Comparison of ENCODE assay signal across 8 mouse cellular contexts in the genomic region with DNA sequence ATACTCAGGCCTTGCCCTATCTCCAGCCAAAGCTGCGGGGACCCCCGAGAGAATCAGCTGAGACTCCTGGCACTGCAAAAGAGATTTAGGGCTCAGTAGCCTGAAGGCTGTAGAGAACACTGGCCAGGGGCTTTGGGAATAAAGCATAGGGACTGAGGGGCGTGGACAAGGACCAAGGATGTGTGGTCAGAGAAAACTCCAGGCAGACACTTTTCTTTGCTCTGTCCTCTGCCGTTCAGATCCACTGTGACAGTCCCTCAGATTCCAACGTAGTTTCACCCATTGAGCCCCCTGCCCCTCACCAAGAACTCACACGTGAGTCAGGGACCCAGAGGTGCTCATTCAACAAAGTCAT. TPM values are rescaled to one million over a fixed set of nuclear protein-coding genes. Genes with fewer than 3 reads are reported as not detected.
A peak's percentile ranks its signal among the peaks of the same experiment; 100 is the strongest.
DNase-seq lines count a peak whose midpoint lies in the region; ATAC-seq and TF ChIP-seq lines count a peak whose summit lies in the region.

No protein-coding gene starts in this region.

- 9% methylated on average over 6 of the region's 6 CpGs for WGBS in heart, adult 2 months
- 25% methylated on average over 6 of the region's 6 CpGs for WGBS in thymus, adult 2 months
- 23% methylated on average over 6 of the region's 6 CpGs for WGBS in liver, embryonic 13.5 days (ENCODE audit: insufficient replicate concordance)

- intact Hi-C loops in heart, adult 2 months (cut with DNase I), result loop anchor here (1.0 kb wide), 1 partner anchor 39 kb away; a partner anchor contains a TSS
- intact Hi-C loops in heart, postnatal 36 days (cut with DNase I), result loop anchor here (1.0 to 5.0 kb wide), 2 partner anchors 39 to 60 kb away; a partner anchor contains a TSS

- H3K9ac ChIP-seq in heart, adult 2 months (ENCODE audit: low read depth, low read length), result peak overlapping the region; percentile 79
- H3K9ac ChIP-seq in liver, embryonic 13.5 days, result peak overlapping the region; percentile 80

- TF ChIP-seq POLR2A in heart, adult 2 months (IDR thresholded peaks at IDR 0.05; ENCODE audit: insufficient read depth, low read depth, low read length), result no peak
- TF ChIP-seq POLR2A in thymus, adult 2 months (IDR thresholded peaks at IDR 0.05; ENCODE audit: control insufficient read depth, extremely low read depth, insufficient read depth, low read length, poor library complexity), result no peak

- peak overlapping the region; percentile 83 for H3K4me2 ChIP-seq in liver, embryonic 13.5 days

- no peaks in the 10 kb centered on the region for H3K79me2 ChIP-seq in heart, adult 2 months (replicated peaks; ENCODE audit: control insufficient read depth, insufficient read depth, low read length)

- no peak for ATAC-seq in liver, embryonic 13.5 days (ENCODE audit: low read depth)
- no peak for ATAC-seq in megakaryocyte progenitor cell, adult 5-6 weeks (replicated peaks; ENCODE audit: poor library complexity)

- no peak for DNase-seq in heart, adult 2 months
- no peak for DNase-seq in heart, postnatal 36 days
- DNase-seq in thymus, adult 2 months, result no peak
- DNase-seq in thymus, postnatal 4 days, result no peak
- no peak for DNase-seq in liver, embryonic 13.5 days
- DNase-seq in thymus, postnatal 25 days, result no peak
- no peak for DNase-seq in cerebellum, adult 9-10 months

- TF ChIP-seq EP300 in heart, adult 2 months (IDR thresholded peaks at IDR 0.05; ENCODE audit: insufficient read depth, low read depth, low read length), result no peak

- H3K36me3 ChIP-seq in heart, adult 2 months (ENCODE audit: control insufficient read depth, insufficient read depth, low read length), result peaks cover 14% of the 10 kb centered on the region
- H3K36me3 ChIP-seq in thymus, adult 2 months (ENCODE audit: control insufficient read depth, insufficient read depth, low read length), result peaks cover 6% of the 10 kb centered on the region; the same call in 1 of the 2 replicates
- H3K36me3 ChIP-seq in liver, embryonic 13.5 days, result peaks cover 4% of the 10 kb centered on the region

- H3K27me3 ChIP-seq in heart, adult 2 months (ENCODE audit: control insufficient read depth, insufficient read depth, low read length), result no peaks in the 10 kb centered on the region
- no peaks in the 10 kb centered on the region for H3K27me3 ChIP-seq in thymus, adult 2 months (ENCODE audit: control insufficient read depth, insufficient read depth, low read length)
- peaks cover 20% of the 10 kb centered on the region for H3K27me3 ChIP-seq in liver, embryonic 13.5 days

- H3K4me3 ChIP-seq in heart, adult 2 months, result peak overlapping the region; percentile 65
- peak overlapping the region; percentile 54 for H3K4me3 ChIP-seq in thymus, adult 2 months (ENCODE audit: control insufficient read depth, insufficient read depth, low read length)
- H3K4me3 ChIP-seq in liver, embryonic 13.5 days (replicated peaks), result peak overlapping the region; percentile 69

- no peaks in the 10 kb centered on the region for H3K9me3 ChIP-seq in liver, embryonic 13.5 days (replicated peaks)

- peak overlapping the region; percentile 97 for H3K27ac ChIP-seq in heart, adult 2 months
- peak overlapping the region; percentile 36; the same call in 1 of the 2 replicates for H3K27ac ChIP-seq in thymus, adult 2 months (ENCODE audit: control insufficient read depth, insufficient read depth, low read length)
- no peak overlapping the region for H3K27ac ChIP-seq in liver, embryonic 13.5 days

- no peak for TF ChIP-seq CTCF in heart, adult 2 months (IDR thresholded peaks at IDR 0.05)
- no peak for TF ChIP-seq CTCF in thymus, adult 2 months (IDR thresholded peaks at IDR 0.05; ENCODE audit: borderline replicate concordance, control insufficient read depth, extremely low read depth, insufficient read depth, low read length, poor library complexity)

- peaks cover 31% of the 10 kb centered on the region for H3K4me1 ChIP-seq in heart, adult 2 months (ENCODE audit: control insufficient read depth, insufficient read depth, low read length)
- H3K4me1 ChIP-seq in thymus, adult 2 months (replicated peaks; ENCODE audit: control insufficient read depth, insufficient read depth, low read length), result peaks cover 29% of the 10 kb centered on the region
- H3K4me1 ChIP-seq in liver, embryonic 13.5 days (replicated peaks), result peaks cover 48% of the 10 kb centered on the region

RNA-seq across cellular contexts. Expression of a gene that starts 13.1 kb away (rescaled TPM):
- 10 to 100 TPM; 46.5 to 48.3 TPM for total RNA-seq in heart, adult 2 months (2021)
- polyA plus RNA-seq in heart, adult 2 months (2012; rRNA removed), result 62.6 and 63.6 TPM in 2 replicates
- total RNA-seq in heart, postnatal 36 days (2021), result 10 to 100 TPM; 55.8 to 60.5 TPM
- polyA plus RNA-seq in thymus, adult 2 months (2012; rRNA removed), result 155 and 173 TPM in 2 replicates
- polyA plus RNA-seq in liver, embryonic 13.5 days (2015; fragmentation: Nextera tagmentation; extraction: Ambion mirVana), result 10.4 and 11.4 TPM in 2 replicates
- total RNA-seq in megakaryocyte progenitor cell, adult 5-6 weeks (2015), result 32.0 and 45.6 TPM in 2 replicates
- 29.1 and 30.7 TPM in 2 replicates for total RNA-seq in megakaryocyte progenitor cell, adult 5-6 weeks (2017)

RNA-seq across cellular contexts. Expression of a gene that starts 38.9 kb away (rescaled TPM):
- 10 to 100 TPM; 38.7 to 42.9 TPM for total RNA-seq in heart, adult 2 months (2021)
- polyA plus RNA-seq in heart, adult 2 months (2012; rRNA removed), result 83.1 and 84.2 TPM in 2 replicates
- 10 to 100 TPM; 37.0 to 43.0 TPM for total RNA-seq in heart, postnatal 36 days (2021)
- polyA plus RNA-seq in thymus, adult 2 months (2012; rRNA removed), result 225 and 303 TPM in 2 replicates
- 8.7 and 12.1 TPM in 2 replicates for polyA plus RNA-seq in liver, embryonic 13.5 days (2015; fragmentation: Nextera tagmentation; extraction: Ambion mirVana)
- 12.0 and 12.2 TPM in 2 replicates for total RNA-seq in megakaryocyte progenitor cell, adult 5-6 weeks (2015)
- total RNA-seq in megakaryocyte progenitor cell, adult 5-6 weeks (2017), result 4.0 and 4.3 TPM in 2 replicates
